Mouse (Mus musculus): ENCODE measurements around the gene Rps2.
A peak's percentile ranks its signal among the peaks of the same experiment; 100 is the strongest.
"Not testable (repeated sequence)": the region's sequence is repeated elsewhere in the genome, so short reads cannot be mapped to it uniquely, and the experiment has no call there.

Rps2 gene

GRCm38 (mm10) chr17:24717943-24718342 lies at the start of gene Rps2, which contains the start of gene Rnf151:
Rps2 (plus strand) TSS chr17:24718116.
Rnf151 (minus strand) TSS chr17:24718063.
- no peak for DNase-seq

GRCm38 (mm10) chr17:24669214-24669544 lies 48.7 kb upstream of the Rps2 start:
- DNase-seq, result not testable (repeated sequence)

- peak; percentile 96 for DNase-seq
These were observed 48.2 kb upstream of the Rps2 start, which contains the start of gene Zfp598 for GRCm38 (mm10) chr17:24669545-24670245. Zfp598 (plus strand) TSS chr17:24669687.

- no peak for DNase-seq
These were observed 47.6 kb upstream of the Rps2 start for GRCm38 (mm10) chr17:24670246-24670844.

- DNase-seq, result no peak
These were observed 46.6 kb upstream of the Rps2 start for GRCm38 (mm10) chr17:24671346-24671745.

GRCm38 (mm10) chr17:24672141-24672540 lies 45.8 kb upstream of the Rps2 start:
- DNase-seq, result no peak

GRCm38 (mm10) chr17:24674277-24674676 lies 43.6 kb upstream of the Rps2 start:
- peak; percentile 81 for DNase-seq

GRCm38 (mm10) chr17:24676187-24676586 lies 41.7 kb upstream of the Rps2 start:
- peak; percentile 60 for DNase-seq

- no peak for DNase-seq
These were observed 41.0 kb upstream of the Rps2 start for GRCm38 (mm10) chr17:24676877-24677276.

- no peak for DNase-seq
These were observed 40.3 kb upstream of the Rps2 start for GRCm38 (mm10) chr17:24677500-24678080.

GRCm38 (mm10) chr17:24686514-24686913 lies 31.4 kb upstream of the Rps2 start:
- DNase-seq, result no peak

- DNase-seq, result peak; percentile 37
These were observed 30.7 kb upstream of the Rps2 start for GRCm38 (mm10) chr17:24687146-24687595.

GRCm38 (mm10) chr17:24687599-24687998 lies 30.3 kb upstream of the Rps2 start:
- DNase-seq, result no peak

GRCm38 (mm10) chr17:24689251-24690081 lies 28.4 kb upstream of the Rps2 start, which contains the start of gene Syngr3:
Syngr3 (minus strand) TSS chr17:24689955.
- peak; percentile 52 for DNase-seq

GRCm38 (mm10) chr17:24692385-24692784 lies 25.5 kb upstream of the Rps2 start:
- no peak for DNase-seq

- no peak for DNase-seq
These were observed 22.4 kb upstream of the Rps2 start for GRCm38 (mm10) chr17:24695326-24696010.

- peak; percentile 89 for DNase-seq
These were observed 21.8 kb upstream of the Rps2 start, which contains the start of the genes Gfer and Noxo1 for GRCm38 (mm10) chr17:24696011-24696697. Gfer (minus strand) TSS chr17:24696156. Noxo1 (plus strand) TSS chr17:24696234.

GRCm38 (mm10) chr17:24697985-24698384 lies 19.9 kb upstream of the Rps2 start:
- DNase-seq, result no peak

GRCm38 (mm10) chr17:24698715-24699114 lies 19.2 kb upstream of the Rps2 start:
- DNase-seq, result no peak

- no peak for DNase-seq
These were observed 18.4 kb upstream of the Rps2 start for GRCm38 (mm10) chr17:24699473-24699872.

- DNase-seq, result no peak
These were observed 16.7 kb upstream of the Rps2 start for GRCm38 (mm10) chr17:24701251-24701650.

GRCm38 (mm10) chr17:24705821-24706220 lies 12.1 kb upstream of the Rps2 start:
- no peak for DNase-seq

Data from right cerebral cortex, adult 18-20 months (tissue).